Mouse (Mus musculus) MEL (cell line): ENCODE results near the gene Sult6b2. TPM values are rescaled to one million over a fixed set of nuclear protein-coding genes. Genes with fewer than 3 reads are reported as not detected.

Experiments
- DNase-seq: peaks from one replicate; pipeline ENCODE4 v3.0.0; 2011; ENCODE audit warnings: low read depth, low spot score
- H3K27ac ChIP-seq: 2 replicates; pipeline ENCODE4 v1.5.1; 2012; ENCODE audit warnings: low read depth, mild to moderate bottlenecking, control low read depth, low read length, moderate library complexity; ENCODE audit not compliant: control insufficient read depth
- H3K27me3 ChIP-seq, 2 experiments: fragments of 150-350 bp in 1 of 2; sonication (generic) in 1 of 2; 2 replicates each; pipeline ENCODE4 v1.6.1; 2012; ENCODE audit warnings: low read length in 2 of 2, mild to moderate bottlenecking in 2 of 2, improper control_type of control experiment in 1 of 2, moderate library complexity in 1 of 2; ENCODE audit not compliant: insufficient read depth in 2 of 2, control insufficient read depth in 1 of 2
- H3K36me3 ChIP-seq, 2 experiments: 2 replicates each; pipeline ENCODE4 v1.6.1; 2012 to 2014; ENCODE audit warnings: low read length in 2 of 2, improper control_type of control experiment in 1 of 2, inconsistent platforms in 1 of 2, mild to moderate bottlenecking in 1 of 2; ENCODE audit not compliant: insufficient read depth in 2 of 2, control insufficient read depth in 1 of 2
- H3K4me1 ChIP-seq, 2 experiments: fragments of 150-350 bp in 1 of 2; sonication (generic) in 1 of 2; 2 replicates each; pipeline ENCODE4 v1.6.1; 2012; ENCODE audit warnings: low read length in 2 of 2, improper control_type of control experiment in 1 of 2, mild to moderate bottlenecking in 1 of 2; ENCODE audit not compliant: insufficient read depth in 2 of 2, control insufficient read depth in 1 of 2
- H3K4me3 ChIP-seq, 2 experiments: fragments of 150-350 bp in 1 of 2; sonication (generic) in 1 of 2; 2 replicates each; pipeline ENCODE4 v1.5.1; 2012; ENCODE audit warnings: low read depth in 2 of 2, low read length in 2 of 2, mild to moderate bottlenecking in 2 of 2, moderate library complexity in 2 of 2, control low read depth in 1 of 2, improper control_type of control experiment in 1 of 2; ENCODE audit not compliant: control insufficient read depth in 1 of 2, insufficient read depth in 1 of 2
- H3K79me2 ChIP-seq: 2 replicates; pipeline ENCODE4 v1.6.1; 2012; ENCODE audit warnings: mild to moderate bottlenecking, low read length, moderate library complexity; ENCODE audit not compliant: control insufficient read depth, poor library complexity, insufficient read depth
- H3K9ac ChIP-seq: 2 replicates; pipeline ENCODE4 v1.6.1; 2012; ENCODE audit warnings: low read depth, mild to moderate bottlenecking, control low read depth, low read length, moderate library complexity; ENCODE audit not compliant: control insufficient read depth, poor library complexity, severe bottlenecking
- H3K9me3 ChIP-seq: fragments of 150-350 bp; sonication (generic); replicated peaks from 2 replicates; pipeline ENCODE4 v1.6.1; 2012; ENCODE audit warnings: mild to moderate bottlenecking, low read length, improper control_type of control experiment, moderate library complexity; ENCODE audit not compliant: insufficient read depth
- CHD2 ChIP-seq: IDR thresholded peaks from 2 replicates; pipeline ENCODE4 v1.6.1; 2011; ENCODE audit warnings: low read length, improper control_type of control experiment
- E2F4 ChIP-seq: IDR thresholded peaks from 2 replicates; pipeline ENCODE4 v1.6.1; 2011; ENCODE audit warnings: low read depth, low read length, improper control_type of control experiment, borderline replicate concordance
- ELF1 ChIP-seq: IDR thresholded peaks from 2 replicates; pipeline ENCODE4 v1.6.1; 2014; ENCODE audit warnings: low read depth, mild to moderate bottlenecking, inconsistent platforms, low read length, improper control_type of control experiment, moderate library complexity
- EP300 ChIP-seq, 2 experiments: IDR thresholded peaks; 2 replicates each; pipeline ENCODE4 v1.6.1; 2011; ENCODE audit warnings: improper control_type of control experiment in 2 of 2, low read length in 2 of 2, low read depth in 1 of 2, mild to moderate bottlenecking in 1 of 2
- ETS1 ChIP-seq: IDR thresholded peaks from 2 replicates; pipeline ENCODE4 v1.6.1; 2012; ENCODE audit warnings: low read depth, mild to moderate bottlenecking, inconsistent platforms, low read length, improper control_type of control experiment, moderate library complexity
- GABPA ChIP-seq: IDR thresholded peaks from 2 replicates; pipeline ENCODE4 v1.6.1; 2012; ENCODE audit warnings: low read depth, mild to moderate bottlenecking, inconsistent platforms, low read length, improper control_type of control experiment, moderate library complexity
- HCFC1 ChIP-seq: IDR thresholded peaks from 2 replicates; pipeline ENCODE4 v1.6.1; 2012; ENCODE audit warnings: low read depth, mild to moderate bottlenecking, inconsistent platforms, low read length, improper control_type of control experiment, moderate library complexity
- JUND ChIP-seq: IDR thresholded peaks from 2 replicates; pipeline ENCODE4 v1.6.1; 2011; ENCODE audit warnings: low read depth, mild to moderate bottlenecking, improper control_type of control experiment, low read length
- MAFK ChIP-seq: IDR thresholded peaks from 2 replicates; pipeline ENCODE4 v1.6.1; 2011; ENCODE audit warnings: low read depth, mild to moderate bottlenecking, low read length, improper control_type of control experiment, borderline replicate concordance
- MAX ChIP-seq: IDR thresholded peaks from 2 replicates; pipeline ENCODE4 v1.6.1; 2011; ENCODE audit warnings: low read length, improper control_type of control experiment
- MAZ ChIP-seq: IDR thresholded peaks from 2 replicates; pipeline ENCODE4 v1.6.1; 2012; ENCODE audit warnings: low read depth, mild to moderate bottlenecking, inconsistent platforms, low read length, improper control_type of control experiment
- MEF2A ChIP-seq: IDR thresholded peaks from 2 replicates; pipeline ENCODE4 v1.6.1; 2014; ENCODE audit warnings: low read depth, mild to moderate bottlenecking, inconsistent platforms, low read length, improper control_type of control experiment; ENCODE audit not compliant: poor library complexity, insufficient replicate concordance, severe bottlenecking; ENCODE audit errors: extremely low read depth
- MXI1 ChIP-seq: IDR thresholded peaks from 2 replicates; pipeline ENCODE4 v1.6.1; 2011; ENCODE audit warnings: mild to moderate bottlenecking, low read depth, low read length, improper control_type of control experiment
- MYB ChIP-seq: IDR thresholded peaks from 2 replicates; pipeline ENCODE4 v1.6.1; 2011; ENCODE audit warnings: mild to moderate bottlenecking, low read depth, low read length, improper control_type of control experiment
- MYC ChIP-seq: IDR thresholded peaks from 2 replicates; pipeline ENCODE4 v1.6.1; 2011; ENCODE audit warnings: low read depth, mild to moderate bottlenecking, low read length, improper control_type of control experiment, moderate library complexity
- NELFE ChIP-seq: IDR thresholded peaks from 2 replicates; pipeline ENCODE4 v1.6.1; 2011; ENCODE audit warnings: low read depth, low read length, improper control_type of control experiment
- NRF1 ChIP-seq: IDR thresholded peaks from 2 replicates; pipeline ENCODE4 v1.6.1; 2014; ENCODE audit warnings: low read depth, mild to moderate bottlenecking, inconsistent platforms, low read length, improper control_type of control experiment, moderate library complexity; ENCODE audit not compliant: poor library complexity, insufficient read depth, severe bottlenecking
- POLR2A ChIP-seq, 2 experiments: IDR thresholded peaks; 2 replicates each; pipeline ENCODE4 v1.6.1; 2011 to 2012; ENCODE audit warnings: low read length in 2 of 2, mild to moderate bottlenecking in 2 of 2, control low read depth in 1 of 2, improper control_type of control experiment in 1 of 2, low read depth in 1 of 2, moderate library complexity in 1 of 2; ENCODE audit not compliant: control insufficient read depth in 1 of 2, insufficient read depth in 1 of 2, poor library complexity in 1 of 2
- POLR2AphosphoS2 ChIP-seq: IDR thresholded peaks from 2 replicates; pipeline ENCODE4 v1.6.1; 2011; ENCODE audit warnings: low read length, improper control_type of control experiment
- SIN3A ChIP-seq: IDR thresholded peaks from 2 replicates; pipeline ENCODE4 v1.6.1; 2012; ENCODE audit warnings: low read length, improper control_type of control experiment, inconsistent platforms
- TAL1 ChIP-seq: IDR thresholded peaks from 2 replicates; pipeline ENCODE4 v1.6.1; 2012; ENCODE audit warnings: mild to moderate bottlenecking, inconsistent platforms, low read length, moderate library complexity, mixed read lengths
- TBP ChIP-seq: IDR thresholded peaks from 2 replicates; pipeline ENCODE4 v1.8.0; 2011; ENCODE audit warnings: low read depth, low read length, improper control_type of control experiment
- TCF12 ChIP-seq: IDR thresholded peaks from 2 replicates; pipeline ENCODE4 v1.6.1; 2014; ENCODE audit warnings: low read depth, mild to moderate bottlenecking, inconsistent platforms, low read length, improper control_type of control experiment, moderate library complexity
- UBTF ChIP-seq: IDR thresholded peaks from 2 replicates; pipeline ENCODE4 v1.6.1; 2012; ENCODE audit warnings: low read depth, mild to moderate bottlenecking, inconsistent platforms, low read length, improper control_type of control experiment, moderate library complexity, borderline replicate concordance; ENCODE audit not compliant: insufficient read depth
- USF2 ChIP-seq, 2 experiments: IDR thresholded peaks; 2 replicates each; pipeline ENCODE4 v1.6.1; 2011 to 2012; ENCODE audit warnings: improper control_type of control experiment in 2 of 2, low read length in 2 of 2, borderline replicate concordance in 1 of 2, inconsistent platforms in 1 of 2, low read depth in 1 of 2, mild to moderate bottlenecking in 1 of 2; ENCODE audit not compliant: insufficient read depth in 1 of 2
- ZKSCAN1 ChIP-seq: IDR thresholded peaks from 2 replicates; pipeline ENCODE4 v1.6.1; 2012; ENCODE audit warnings: low read depth, mild to moderate bottlenecking, inconsistent platforms, low read length, improper control_type of control experiment, moderate library complexity
- ZMIZ1 ChIP-seq: IDR thresholded peaks from 2 replicates; pipeline ENCODE4 v1.6.1; 2012; ENCODE audit warnings: low read depth, mild to moderate bottlenecking, inconsistent platforms, low read length, improper control_type of control experiment, moderate library complexity
- ZNF384 ChIP-seq: IDR thresholded peaks from 2 replicates; pipeline ENCODE4 v1.6.1; 2012; ENCODE audit warnings: low read depth, mild to moderate bottlenecking, inconsistent platforms, low read length, improper control_type of control experiment
- polyA plus RNA-seq, 2 experiments: library from polyadenylated mRNA; stranded (reverse) in 1 of 2; unstranded in 1 of 2; fragments of >175 nt in 1 of 2; fragments of >200 nt in 1 of 2; gene quantifications; 2 replicates each; pipeline versions ENCODE4 v1.2.1 to v1.2.4; 2012; ENCODE audit warnings: low replicate concordance in 2 of 2, low read depth in 1 of 2; ENCODE audit not compliant: insufficient read length in 2 of 2, insufficient read depth in 1 of 2, missing spikeins in 1 of 2
- total RNA-seq: library from RNA; depleted of rRNA; stranded (reverse); fragments of 300-350 nt; gene quantifications from 2 replicates; pipeline ENCODE4 v1.2.3, GENCODE M21; 2012

Sult6b2 gene
- total and polyA plus RNA-seq, 3 experiments = 0.07 TPM; not detected in 2

- no peak for TF ChIP-seq GABPA
Measured at GRCm38 (mm10) chr6:142831243-142831642, 26.9 kb upstream of the Sult6b2 start (continued).

DNA sequence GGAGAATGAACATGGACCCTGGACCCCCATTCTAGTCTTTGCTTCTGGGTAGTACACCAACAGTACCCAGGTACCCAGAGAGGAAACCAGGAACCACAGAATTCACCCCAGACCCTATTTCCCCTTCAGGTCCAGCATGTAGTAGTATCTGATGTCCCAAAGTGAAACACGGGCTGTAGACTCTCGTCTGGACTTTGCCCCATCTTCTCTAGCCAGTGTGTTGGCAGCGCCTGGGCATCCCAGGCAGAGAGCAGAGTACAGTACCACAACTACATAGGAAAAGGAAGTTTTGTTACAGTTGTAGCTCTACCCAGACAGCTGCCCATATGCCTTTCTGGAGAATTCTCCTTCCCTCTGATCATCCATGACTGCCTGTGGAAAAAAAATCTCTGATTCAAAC, 25.9 kb upstream of the Sult6b2 start:
- Histone ChIP-seq H3K79me2 (no peaks in the 10 kb centered on the region), H3K4me3 (no peak overlapping the region), H3K9ac (no peak overlapping the region), H3K36me3 (peaks cover 0 to 13% of the 10 kb centered on the region in 2 experiments; a peak in 2 of 4 replicates), H3K9me3 (no peaks in the 10 kb centered on the region), H3K4me1 (peaks cover 3 to 21% of the 10 kb centered on the region in 2 experiments), H3K27ac (no peak overlapping the region), H3K27me3 (no peaks in the 10 kb centered on the region)
- TF ChIP-seq EP300 (IDR thresholded peaks at IDR 0.05; ENCODE audit: low read depth in 1 of 2, low read length in 2 of 2) (no peak), MEF2A (no peak), ELF1 (no peak), MAX (no peak), MYC (no peak), MXI1 (no peak), HCFC1 (no peak), POLR2A (IDR thresholded peaks at IDR 0.05; ENCODE audit: control insufficient read depth in 1 of 2, insufficient read depth in 1 of 2, low read depth in 1 of 2, low read length in 2 of 2, poor library complexity in 1 of 2) (no peak), SIN3A (no peak), POLR2AphosphoS2 (no peak), USF2 (IDR thresholded peaks at IDR 0.05; ENCODE audit: borderline replicate concordance in 1 of 2, insufficient read depth in 1 of 2, low read depth in 1 of 2, low read length in 2 of 2) (no peak), E2F4 (no peak), ETS1 (no peak), ZMIZ1 (no peak), TBP (no peak)
- DNase-seq = no peak

GRCm38 (mm10) chr6:142825449-142825848, 21.1 kb upstream of the Sult6b2 start:
- no peak for DNase-seq
- Histone ChIP-seq H3K36me3 (peaks cover 0 to 11% of the 10 kb centered on the region in 2 experiments; a peak in 2 of 4 replicates), H3K79me2 (no peaks in the 10 kb centered on the region), H3K4me3 (no peak overlapping the region), H3K27me3 (no peaks in the 10 kb centered on the region), H3K9me3 (no peaks in the 10 kb centered on the region), H3K4me1 (peaks cover 0 to 22% of the 10 kb centered on the region in 2 experiments; a peak in 3 of 4 replicates), H3K27ac (no peak overlapping the region), H3K9ac (no peak overlapping the region)
- TF ChIP-seq MXI1 (no peak), UBTF (no peak), ETS1 (no peak), MAFK (no peak), CHD2 (no peak), USF2 (IDR thresholded peaks at IDR 0.05; ENCODE audit: borderline replicate concordance in 1 of 2, insufficient read depth in 1 of 2, low read depth in 1 of 2, low read length in 2 of 2) (no peak), ZMIZ1 (no peak), MYB (no peak), ZNF384 (no peak), ZKSCAN1 (no peak), TCF12 (no peak), MAZ (no peak), MYC (no peak), POLR2AphosphoS2 (no peak), EP300 (IDR thresholded peaks at IDR 0.05; ENCODE audit: low read depth in 1 of 2, low read length in 2 of 2) (no peak), JUND (no peak), NRF1 (no peak), NELFE (no peak), TAL1 (no peak), TBP (no peak)
